Mouse (Mus musculus) heart, adult 2 months (tissue): ENCODE data around the gene Gm49387.

Experiments used
- CTCF ChIP-seq: fragments of 200-600 bp; IDR thresholded peaks from 2 replicates; pipeline ENCODE4 v1.8.1; 2022; ENCODE audit warnings: antibody characterized with exemption, mild to moderate bottlenecking, moderate library complexity
- POLR2A ChIP-seq: fragments of 200-500 bp; IDR thresholded peaks from 2 replicates; pipeline ENCODE4 v1.6.1; 2011; ENCODE audit warnings: mild to moderate bottlenecking, low read depth, low read length, control low read depth; ENCODE audit not compliant: insufficient read depth

DNA sequence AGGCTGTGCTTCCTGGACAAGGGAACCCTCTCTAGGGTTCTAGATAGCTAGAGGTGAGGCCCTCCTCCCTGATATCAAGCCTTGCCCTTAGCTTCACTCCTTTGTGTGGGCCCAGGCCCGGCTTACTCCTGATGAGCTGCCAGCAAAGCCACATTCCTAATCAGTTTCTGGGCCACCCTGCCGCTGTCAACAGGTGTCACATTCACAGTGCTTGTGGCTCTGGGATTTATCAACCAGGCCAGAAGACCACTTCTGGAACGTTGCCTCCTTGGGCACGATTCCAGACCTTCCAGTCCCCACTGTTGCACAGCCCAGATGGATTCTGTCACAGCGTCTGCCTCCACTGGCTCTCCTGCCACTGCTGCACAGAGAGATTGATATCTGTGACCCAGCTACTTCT is 79.8 kb downstream of the Gm49387 start:
- TF ChIP-seq POLR2A (no peak), CTCF (no peak)
